Mouse (Mus musculus) spleen, adult 2 months (tissue): Measurements from ENCODE around the gene Trim56. TPM values are rescaled to one million over a fixed set of nuclear protein-coding genes. Genes with fewer than 3 reads are reported as not detected.

Experiments used
- DNase-seq, 2 experiments: peaks; one replicate each; pipeline versions ENCODE4 v3.0.0 to v3.0.0-alpha.2; 2012 to 2021; ENCODE audit warnings: low spot score in 2 of 2, low read depth in 1 of 2
- H3K27ac ChIP-seq: fragments of 200-500 bp; 2 replicates; pipeline ENCODE4 v1.5.1; 2012; ENCODE audit warnings: low read length, inconsistent platforms; ENCODE audit not compliant: insufficient read depth
- H3K27me3 ChIP-seq: fragments of 200-500 bp; 2 replicates; pipeline ENCODE4 v1.6.1; 2012; ENCODE audit warnings: mild to moderate bottlenecking, moderate library complexity, low read length, inconsistent platforms; ENCODE audit not compliant: control insufficient read depth, insufficient read depth
- H3K36me3 ChIP-seq: fragments of 200-500 bp; 2 replicates; pipeline ENCODE4 v1.6.1; 2012; ENCODE audit warnings: mild to moderate bottlenecking, low read length, inconsistent platforms; ENCODE audit not compliant: control insufficient read depth, insufficient read depth
- H3K4me1 ChIP-seq: fragments of 200-500 bp; 2 replicates; pipeline ENCODE4 v1.6.1; 2011; ENCODE audit warnings: inconsistent platforms; ENCODE audit not compliant: control insufficient read depth, insufficient read depth, insufficient read length
- H3K4me3 ChIP-seq: fragments of 200-500 bp; 2 replicates; pipeline ENCODE4 v1.5.1; 2011; ENCODE audit warnings: mild to moderate bottlenecking, inconsistent platforms; ENCODE audit not compliant: insufficient read depth, insufficient read length; ENCODE audit errors: extremely low read depth
- CTCF ChIP-seq: fragments of 200-500 bp; IDR thresholded peaks from 2 replicates; pipeline ENCODE4 v1.5.1; 2011; ENCODE audit warnings: mild to moderate bottlenecking, inconsistent platforms; ENCODE audit not compliant: insufficient read depth, insufficient read length, insufficient replicate concordance; ENCODE audit errors: extremely low read depth
- POLR2A ChIP-seq: fragments of 200-500 bp; IDR thresholded peaks from 2 replicates; pipeline ENCODE4 v1.6.1; 2011; ENCODE audit warnings: low read depth, low read length, inconsistent platforms
- WGBS: fragments of 180-500 bp; shearing (Covaris S2); methylation state at CpG from one replicate; pipeline ENCODE4 v1.1.7; 2018; 5-methylcytosine and 5-hydroxymethylcytosine counted together
- polyA plus RNA-seq: library from polyadenylated mRNA; depleted of rRNA; stranded (reverse); fragments of >200 nt; gene quantifications from 2 replicates; pipeline ENCODE4 v1.2.3, GENCODE M21; 2012

Trim56 gene
- polyA plus RNA-seq, 1 experiment, result 26.6 TPM

DNA sequence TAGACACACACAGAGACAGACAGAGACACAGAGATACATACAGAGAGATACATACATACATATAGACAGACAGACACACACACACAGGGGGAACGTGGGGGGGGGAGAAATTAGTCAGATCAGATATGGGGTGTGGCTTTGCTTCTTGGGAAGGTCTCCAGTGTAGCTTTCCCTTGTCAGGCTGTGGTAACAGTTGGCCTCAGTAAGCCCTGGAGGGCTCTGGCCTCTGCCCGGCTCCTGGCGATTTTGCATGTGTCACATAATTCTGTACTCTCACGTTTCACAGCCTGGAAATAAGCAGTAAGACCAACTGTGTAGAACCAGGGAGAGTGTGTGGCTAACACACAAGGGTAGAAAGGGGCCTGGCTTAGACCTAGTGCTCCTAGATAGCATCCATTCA is 15.3 kb downstream of the Trim56 start:
- TF ChIP-seq CTCF (no peak), POLR2A (no peak)
- H3K4me1 ChIP-seq, result 0 out of 2 replicates have a peak, but pooled peaks cover 3% of the 10 kb centered on the region
- no peak overlapping the region for H3K27ac ChIP-seq
- no peaks in the 10 kb centered on the region for H3K27me3 ChIP-seq
- WGBS, result 73% methylated on average over 4 of the region's 4 CpGs
- H3K4me3 ChIP-seq, result no peak overlapping the region
- no peaks in the 10 kb centered on the region for H3K36me3 ChIP-seq
- no peak for DNase-seq

- no peaks in the 10 kb centered on the region for H3K36me3 ChIP-seq
- 0 out of 2 replicates have a peak, but pooled peaks cover 3% of the 10 kb centered on the region for H3K4me1 ChIP-seq
- no peak overlapping the region for H3K4me3 ChIP-seq
- H3K27me3 ChIP-seq, result no peaks in the 10 kb centered on the region
- no peak for TF ChIP-seq CTCF
- no peak for TF ChIP-seq POLR2A
- no peak overlapping the region for H3K27ac ChIP-seq
- 68% methylated on average over 11 of the region's 11 CpGs for WGBS
- DNase-seq, result no peak
Observed at GRCm38 (mm10) chr5:137098418-137098817, 17.6 kb downstream of the Trim56 start.

DNA sequence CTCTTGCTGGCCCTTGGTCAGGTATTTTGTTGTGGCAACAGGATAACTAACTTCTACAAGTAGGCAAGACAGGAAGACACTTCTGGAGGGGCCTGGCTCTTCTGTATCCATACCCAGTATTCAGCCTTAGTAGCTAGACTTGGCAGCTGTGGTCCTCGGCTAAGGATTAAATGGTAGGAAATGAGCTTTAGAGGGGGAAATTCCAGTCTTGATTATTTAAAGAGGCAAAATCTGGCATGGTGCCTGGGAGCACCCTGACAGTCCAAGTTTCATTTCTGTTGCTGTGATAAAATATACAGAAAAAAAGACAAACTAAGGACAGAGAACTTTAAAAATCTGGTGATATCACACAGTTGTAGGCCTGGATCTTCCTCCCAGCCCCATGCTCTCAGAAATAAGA is 20.0 kb downstream of the Trim56 start:
- no peaks in the 10 kb centered on the region for H3K27me3 ChIP-seq
- H3K4me1 ChIP-seq, result no peaks in the 10 kb centered on the region
- DNase-seq, result no peak

DNA sequence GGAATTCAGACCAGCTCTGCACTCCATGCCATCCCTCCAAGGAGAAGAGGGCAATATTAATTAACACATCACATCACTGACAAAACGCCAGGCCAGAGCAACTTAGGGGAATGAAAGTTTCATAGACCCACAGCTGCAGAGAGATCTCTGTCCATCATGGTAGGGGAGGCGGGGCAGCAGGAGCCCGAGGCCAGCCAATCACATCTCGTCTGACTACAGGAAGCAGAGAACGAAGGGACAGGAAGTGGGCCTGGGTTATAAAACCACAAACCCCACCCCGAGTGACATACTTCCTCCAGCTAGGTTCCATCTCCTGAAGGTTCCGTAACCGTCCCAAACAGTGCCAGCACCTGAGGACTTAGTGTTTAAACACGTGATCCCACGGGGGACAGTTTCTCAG is 20.9 kb downstream of the Trim56 start:
- no peak for TF ChIP-seq CTCF
- no peak for TF ChIP-seq POLR2A
- H3K4me1 ChIP-seq, result no peaks in the 10 kb centered on the region
- DNase-seq, result no peak
- H3K36me3 ChIP-seq, result no peaks in the 10 kb centered on the region
- 59% methylated on average over 10 of the region's 10 CpGs for WGBS
- H3K4me3 ChIP-seq, result no peak overlapping the region
- no peak overlapping the region for H3K27ac ChIP-seq
- H3K27me3 ChIP-seq, result no peaks in the 10 kb centered on the region

More for the DNA sequence above, 20.0 kb downstream of the Trim56 start:
- Histone ChIP-seq H3K27ac (no peak overlapping the region), H3K4me3 (no peak overlapping the region), H3K36me3 (no peaks in the 10 kb centered on the region)
- TF ChIP-seq POLR2A, result no peak
- WGBS, result 87% methylated on average over 1 of the region's 1 CpGs

GRCm38 (mm10) chr5:137093720-137094119 is 22.3 kb downstream of the Trim56 start:
- no peak overlapping the region for H3K27ac ChIP-seq
- no peak overlapping the region for H3K4me3 ChIP-seq
- TF ChIP-seq CTCF, result no peak
- no peak for TF ChIP-seq POLR2A
- no peaks in the 10 kb centered on the region for H3K27me3 ChIP-seq
- no peak for DNase-seq
- no peaks in the 10 kb centered on the region for H3K36me3 ChIP-seq
- no peaks in the 10 kb centered on the region for H3K4me1 ChIP-seq
- WGBS, result 91% methylated on average over 9 of the region's 9 CpGs

GRCm38 (mm10) chr5:137091560-137091959 is 24.4 kb downstream of the Trim56 start:
- DNase-seq, result no peak
- no peaks in the 10 kb centered on the region for H3K36me3 ChIP-seq
- H3K4me1 ChIP-seq, result no peaks in the 10 kb centered on the region
- no peak overlapping the region for H3K27ac ChIP-seq
- H3K27me3 ChIP-seq, result no peaks in the 10 kb centered on the region
- no peak overlapping the region for H3K4me3 ChIP-seq
- no peak for TF ChIP-seq CTCF
- no peak for TF ChIP-seq POLR2A
- 31% methylated on average over 6 of the region's 6 CpGs for WGBS

DNA sequence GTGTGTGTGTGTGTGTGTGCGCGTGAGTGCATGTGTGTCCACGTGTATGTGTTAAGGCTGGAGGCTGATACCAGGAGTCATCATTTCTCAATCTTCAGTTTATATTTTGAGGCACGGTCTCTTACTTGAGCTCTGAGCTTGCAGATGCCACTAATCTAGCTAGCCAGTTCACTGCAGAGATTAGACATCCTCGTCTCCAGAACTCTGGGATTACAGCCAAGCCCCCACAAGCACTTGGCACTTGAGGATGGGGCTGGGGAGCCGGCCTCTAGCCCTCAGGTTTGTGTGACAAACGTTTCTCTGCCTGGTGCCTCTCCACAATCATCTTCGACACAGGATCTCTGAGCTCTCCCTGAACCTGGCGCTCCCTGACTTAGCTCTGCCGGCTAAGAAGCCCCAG is 25.1 kb downstream of the Trim56 start:
- H3K4me1 ChIP-seq, result no peaks in the 10 kb centered on the region
- H3K36me3 ChIP-seq, result no peaks in the 10 kb centered on the region
- no peak overlapping the region for H3K4me3 ChIP-seq
- TF ChIP-seq POLR2A, result no peak
- TF ChIP-seq CTCF, result no peak
- H3K27ac ChIP-seq, result no peak overlapping the region
- WGBS, result 86% methylated on average over 10 of the region's 10 CpGs
- no peaks in the 10 kb centered on the region for H3K27me3 ChIP-seq
- no peak for DNase-seq
